Mouse (Mus musculus) retina, adult 2 months (tissue): ENCODE data around the gene Mcam.
"Not testable (repeated sequence)": the region's sequence is repeated elsewhere in the genome, so short reads cannot be mapped to it uniquely, and the experiment has no call there.

Experiments used
- DNase-seq: peaks from one replicate; pipeline ENCODE4 v3.0.0-alpha.2; 2012; ENCODE audit warnings: low read depth, low spot score

Mcam gene

GRCm38 (mm10) chr9:44109360-44110095, 24.7 kb upstream of the Mcam start:
- DNase-seq, result no peak

- not testable (repeated sequence) for DNase-seq
These were observed 22.4 kb upstream of the Mcam start for GRCm38 (mm10) chr9:44111909-44112308.

DNA sequence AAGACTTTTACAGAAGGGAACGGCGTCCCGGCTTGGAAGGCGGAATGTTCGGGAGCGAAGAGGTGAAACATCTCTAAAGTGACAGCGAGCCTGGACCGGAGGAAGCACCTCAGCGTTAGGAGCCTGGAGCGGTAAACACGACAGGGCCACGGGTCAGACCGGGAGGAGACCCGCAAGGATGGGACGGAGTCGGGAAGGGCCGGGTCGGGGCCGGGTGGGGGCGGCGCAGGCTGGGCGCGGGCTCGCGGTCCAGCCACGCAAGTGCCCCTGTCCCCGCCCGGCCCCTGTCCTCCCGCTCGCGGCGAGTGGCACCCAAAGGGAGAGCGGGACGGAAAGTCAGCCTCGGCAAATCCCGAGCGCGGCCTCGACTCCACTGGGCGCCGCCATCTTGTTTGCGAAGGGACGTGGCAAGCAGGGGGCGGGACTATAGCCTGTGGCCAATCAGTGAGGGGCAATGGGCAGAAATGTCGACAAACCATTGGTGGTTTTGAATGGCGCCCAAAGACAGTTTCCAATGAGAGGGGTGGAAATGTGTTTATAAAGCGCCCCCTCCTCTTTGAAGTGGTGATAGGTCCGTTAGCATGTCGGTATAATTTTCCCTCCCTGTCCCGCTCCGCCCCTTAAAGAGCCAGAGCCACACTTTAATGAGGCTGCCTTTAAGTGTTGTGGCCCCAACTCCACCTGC, 21.0 kb upstream of the Mcam start, which contains the start of the genes Gm49380 and Rnf26:
TSS of gene Gm49380 (minus strand) at position 396 of the 685 bp plus-strand sequence.
TSS of gene Rnf26 (minus strand) at position 413 of the 685 bp plus-strand sequence.
- DNase-seq, result peak; percentile 96

GRCm38 (mm10) chr9:44114453-44114852, 19.8 kb upstream of the Mcam start:
- DNase-seq, result no peak

DNA sequence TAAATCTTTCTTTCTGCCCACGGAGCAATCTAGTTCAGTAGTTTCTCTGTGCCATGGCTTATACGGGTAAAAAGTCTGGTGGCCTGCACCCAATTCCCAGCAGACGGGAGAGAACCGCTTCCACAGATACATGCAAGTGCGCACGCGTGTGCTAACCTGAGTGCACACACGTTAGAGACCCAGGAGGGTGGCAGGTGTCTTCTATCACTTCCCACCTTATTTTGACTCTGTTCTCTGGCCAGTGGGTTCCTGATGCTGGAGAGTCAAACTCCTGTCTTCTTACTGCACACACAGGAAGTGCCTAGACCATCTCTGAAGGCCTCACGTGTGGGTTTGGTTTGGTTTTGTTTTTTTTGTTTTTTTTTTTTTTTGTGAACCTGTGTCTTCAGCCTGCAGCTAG, 18.7 kb upstream of the Mcam start:
- no peak for DNase-seq

GRCm38 (mm10) chr9:44116182-44116581, 18.1 kb upstream of the Mcam start:
- no peak for DNase-seq

GRCm38 (mm10) chr9:44119011-44119410, 15.3 kb upstream of the Mcam start:
- no peak for DNase-seq

GRCm38 (mm10) chr9:44119948-44120465, 14.3 kb upstream of the Mcam start:
- DNase-seq, result no peak

DNA sequence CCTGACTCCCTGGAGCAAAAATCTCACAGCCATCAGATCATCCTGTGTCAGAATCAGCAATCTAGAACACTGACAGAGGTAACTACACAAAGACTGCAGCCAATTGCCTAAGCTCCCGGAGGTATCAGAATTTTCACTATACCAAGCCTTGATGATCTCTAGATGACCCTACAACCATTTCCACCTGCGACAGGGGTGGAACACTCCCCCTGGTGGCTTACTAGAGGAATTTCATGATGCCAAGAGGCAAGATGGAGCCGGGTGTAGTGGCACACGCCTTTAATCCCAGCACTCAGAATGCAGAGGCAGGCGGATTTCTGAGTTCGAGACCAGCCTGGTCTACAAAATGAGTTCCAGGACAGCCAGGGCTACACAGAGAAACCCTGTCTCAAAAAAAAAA, 10.0 kb upstream of the Mcam start:
- DNase-seq, result no peak

DNA sequence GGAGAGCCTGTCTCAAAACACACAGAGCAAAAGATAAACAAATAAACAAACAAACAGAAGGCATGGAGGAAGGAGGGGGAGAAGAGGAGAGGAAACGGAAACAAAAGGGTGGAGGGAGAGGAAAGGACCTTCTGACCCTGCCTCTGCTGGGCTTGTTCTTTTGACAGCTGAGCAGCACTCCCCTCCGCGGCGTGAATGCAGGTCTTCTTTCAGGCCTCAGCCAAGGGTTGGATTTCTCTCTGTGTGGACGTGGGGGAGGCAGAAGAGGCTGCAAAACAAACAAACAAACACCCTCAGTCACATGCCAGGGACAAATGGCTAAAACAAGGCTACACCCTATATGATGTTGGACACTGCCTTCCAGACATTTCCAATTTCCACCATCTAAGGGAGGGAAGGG, 9.2 kb upstream of the Mcam start:
- no peak for DNase-seq

- peak; percentile 69 for DNase-seq
These were observed 8.5 kb upstream of the Mcam start for GRCm38 (mm10) chr9:44125546-44126428.

DNA sequence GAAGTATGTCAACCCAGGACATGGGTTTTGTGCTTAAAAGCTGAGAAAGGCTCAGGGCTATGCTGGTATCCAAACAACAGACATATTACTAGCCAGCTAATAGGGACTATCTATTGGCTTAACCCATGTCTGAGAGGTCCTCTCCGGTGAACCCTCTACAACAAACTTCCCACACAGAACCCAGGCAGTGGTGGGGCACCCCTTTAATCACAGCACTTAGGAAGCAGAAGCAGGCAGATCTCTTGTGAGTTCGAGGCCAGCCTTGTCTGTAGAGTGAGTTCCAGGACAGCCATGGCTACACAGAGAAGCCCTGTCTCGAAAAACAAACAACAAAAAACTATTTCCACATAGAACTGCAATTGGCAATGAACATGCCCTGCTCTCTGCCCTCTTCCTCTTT, 7.5 kb upstream of the Mcam start:
- DNase-seq, result no peak

DNA sequence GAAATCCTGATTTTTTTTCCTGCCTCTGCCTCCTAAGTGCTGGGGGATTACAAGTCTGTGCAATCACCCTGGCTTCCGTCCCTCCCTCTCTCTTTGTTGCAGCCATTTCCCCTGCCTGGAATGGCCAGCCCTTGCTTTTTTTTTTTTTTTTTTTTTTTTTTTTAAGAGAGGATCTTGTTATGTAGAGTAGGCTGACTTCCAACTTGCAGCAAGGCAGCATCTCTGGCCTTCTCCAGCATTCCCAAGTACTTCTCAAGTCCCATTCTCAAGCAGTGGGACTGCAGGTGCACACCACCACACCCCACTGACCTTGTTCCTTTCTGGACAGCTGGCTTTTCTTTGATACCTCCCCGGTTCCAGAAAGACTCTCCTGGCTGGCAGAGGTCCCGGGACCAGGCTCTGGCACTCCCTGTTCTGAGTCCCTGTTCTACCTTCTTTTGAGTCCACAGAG, 6.9 kb upstream of the Mcam start:
- DNase-seq, result no peak

- DNase-seq, result no peak
These were observed 4.6 kb upstream of the Mcam start for GRCm38 (mm10) chr9:44129633-44130032.

DNA sequence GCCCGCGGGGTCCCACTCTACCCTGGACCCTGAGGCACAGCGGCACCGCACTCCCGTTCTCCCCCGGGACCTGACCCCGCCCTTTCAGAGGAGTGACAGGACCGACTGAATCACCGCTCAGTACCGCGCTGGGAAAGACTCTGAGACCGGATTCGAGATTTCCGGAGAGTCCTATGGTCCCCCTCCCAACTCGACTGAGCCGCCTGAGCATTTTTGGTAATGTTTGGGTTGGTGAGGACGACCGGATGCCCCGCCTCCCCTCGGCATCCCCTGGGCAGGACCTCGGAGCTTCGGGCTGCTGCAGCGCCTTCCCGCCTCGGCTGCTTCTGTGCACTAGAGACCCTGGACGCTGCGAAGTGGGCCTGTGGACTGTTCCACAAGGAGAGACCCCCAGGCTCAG, 4.2 kb upstream of the Mcam start:
- DNase-seq, result no peak

GRCm38 (mm10) chr9:44130581-44131275, 3.5 kb upstream of the Mcam start:
- DNase-seq, result no peak

DNA sequence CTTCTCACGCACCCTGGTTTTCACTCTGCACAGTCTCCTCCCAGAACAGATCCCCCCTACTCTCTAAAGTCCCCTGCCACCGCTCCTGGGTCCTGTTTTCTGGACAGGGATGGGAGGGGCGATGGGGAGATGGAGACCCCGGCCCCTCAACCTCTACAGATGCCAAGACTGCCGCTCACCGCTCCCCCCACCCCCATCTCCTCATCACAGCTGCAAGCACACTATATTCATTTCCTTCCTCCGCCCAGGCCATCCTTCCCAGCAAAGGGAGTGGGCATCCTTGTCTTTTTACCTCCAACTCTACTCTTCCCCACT, 3.0 kb upstream of the Mcam start:
- no peak for DNase-seq

DNA sequence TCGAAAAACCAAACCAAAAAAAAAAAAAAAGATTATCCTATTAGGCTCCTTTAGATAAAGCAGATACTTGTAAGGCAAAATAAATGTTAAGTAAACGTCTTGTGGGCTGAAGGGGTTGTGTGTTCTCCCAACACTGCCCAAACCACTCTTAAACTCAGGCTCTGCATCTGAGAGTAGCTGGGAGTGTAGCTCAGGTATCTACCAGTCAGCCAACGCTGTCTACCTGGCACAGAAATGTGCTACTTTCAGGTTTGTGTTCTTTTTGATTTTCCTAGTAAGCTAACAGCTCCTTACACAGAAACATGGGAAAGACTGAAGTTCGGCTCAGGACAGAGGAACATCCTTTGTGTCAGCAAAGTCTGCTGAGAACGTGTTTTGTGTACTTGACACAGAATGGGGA, 2.1 kb upstream of the Mcam start:
- no peak for DNase-seq

GRCm38 (mm10) chr9:44133287-44133686, 982 bp upstream of the Mcam start:
- DNase-seq, result no peak

- no peak for DNase-seq
These were observed 822 bp downstream of the Mcam start for GRCm38 (mm10) chr9:44134851-44135730.
